Mouse (Mus musculus): ENCODE results near the gene Fgf11. TPM values are rescaled to one million over a fixed set of nuclear protein-coding genes. Genes with fewer than 3 reads are reported as not detected.
A peak's percentile ranks its signal among the peaks of the same experiment; 100 is the strongest.

Gene Fgf11
- total and polyA plus RNA-seq, 3 experiments = 4.2 to 24.9 (median 8.6) TPM

DNA sequence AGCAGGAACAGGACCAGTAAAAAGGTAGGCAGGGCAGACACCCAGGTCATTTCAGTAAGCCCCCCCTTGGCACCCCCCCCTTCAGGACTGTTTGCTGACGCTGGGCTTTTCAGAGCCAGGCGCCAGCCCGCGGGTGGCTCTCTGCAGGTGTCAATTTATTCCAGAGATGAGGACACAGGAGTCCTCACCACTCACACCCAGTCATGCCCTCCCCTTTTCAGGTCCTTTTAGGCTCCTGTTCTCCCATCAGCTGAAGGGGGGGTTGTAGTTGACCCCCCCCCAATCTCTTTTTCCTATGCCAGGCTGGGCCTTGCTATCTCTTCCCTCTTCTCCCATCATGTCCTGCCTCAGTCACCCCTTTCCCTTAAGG is 34.3 kb upstream of the Fgf11 start:
- ATAC-seq (ENCODE audit: extremely low read depth, insufficient number of reproducible peaks, low FRiP score, poor library complexity, severe bottlenecking) (no peak), DNase-seq (ENCODE audit: low spot score) (no peak)
- Histone ChIP-seq H3K4me1 (ENCODE audit: insufficient read depth, low read depth, low read length) (peaks cover 65% of the 10 kb centered on the region), H3K27me3 (ENCODE audit: insufficient read depth, low read length) (peaks cover 48% of the 10 kb centered on the region), H3K4me3 (ENCODE audit: low read depth, low read length) (no peak overlapping the region), H3K36me3 (replicated peaks) (peaks cover 9% of the 10 kb centered on the region), H3K9me3 (replicated peaks) (no peaks in the 10 kb centered on the region)
- TF ChIP-seq POLR2AphosphoS5 (IDR thresholded peaks at IDR 0.05; ENCODE audit: insufficient replicate concordance, low read depth, low read length) (no peak), TAL1 (conservative IDR thresholded peaks at IDR 0.05; ENCODE audit: low read depth, low read length) (no peak), CTCF (IDR thresholded peaks at IDR 0.05; ENCODE audit: low read depth, low read length) (no peak), GATA1 (IDR thresholded peaks at IDR 0.05; ENCODE audit: borderline replicate concordance, low read length) (no peak), GATA2 (IDR thresholded peaks at IDR 0.05; ENCODE audit: borderline replicate concordance, low read depth, low read length) (no peak)

DNA sequence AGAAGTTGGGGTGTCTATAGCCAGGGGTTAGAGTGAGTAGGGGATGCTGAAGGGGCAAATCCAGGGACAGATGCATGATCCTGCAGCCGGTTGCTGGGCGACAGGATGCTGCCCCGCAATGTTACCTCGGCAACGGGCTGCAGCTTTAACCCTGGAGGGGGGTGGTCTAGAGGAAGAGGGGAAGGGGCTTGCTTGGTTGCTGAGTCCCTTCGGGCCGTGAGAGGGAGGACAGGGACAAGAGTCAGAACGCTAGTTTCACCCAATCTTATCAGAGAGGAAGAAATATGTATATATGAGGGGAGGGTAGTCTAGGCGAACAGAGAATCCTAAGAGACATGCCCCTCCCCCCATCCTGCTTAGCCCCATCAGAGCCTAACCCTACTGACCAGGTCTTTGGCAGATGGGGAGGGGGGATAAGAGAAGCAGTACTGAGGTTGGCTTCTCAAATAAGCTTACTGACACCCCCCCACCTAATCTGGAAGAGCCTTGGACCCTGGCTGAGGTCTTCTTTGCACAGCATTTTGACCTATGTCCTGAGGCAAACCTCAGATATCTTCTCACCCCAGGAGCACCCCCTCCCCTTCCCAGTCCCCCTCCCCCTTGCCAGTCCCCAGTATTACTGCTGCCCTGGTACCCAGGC is 33.8 kb upstream of the Fgf11 start:
- TF ChIP-seq GATA2 (IDR thresholded peaks at IDR 0.05; ENCODE audit: borderline replicate concordance, low read depth, low read length) (no peak), TAL1 (conservative IDR thresholded peaks at IDR 0.05; ENCODE audit: low read depth, low read length) (no peak), CTCF (IDR thresholded peaks at IDR 0.05; ENCODE audit: low read depth, low read length) (no peak), POLR2AphosphoS5 (IDR thresholded peaks at IDR 0.05; ENCODE audit: insufficient replicate concordance, low read depth, low read length) (no peak), GATA1 (IDR thresholded peaks at IDR 0.05; ENCODE audit: borderline replicate concordance, low read length) (no peak)
- Histone ChIP-seq H3K4me3 (ENCODE audit: low read depth, low read length) (no peak overlapping the region), H3K36me3 (replicated peaks) (peaks cover 8% of the 10 kb centered on the region), H3K27me3 (ENCODE audit: insufficient read depth, low read length) (peaks cover 50% of the 10 kb centered on the region), H3K9me3 (replicated peaks) (no peaks in the 10 kb centered on the region), H3K4me1 (ENCODE audit: insufficient read depth, low read depth, low read length) (peaks cover 67% of the 10 kb centered on the region)
- ATAC-seq (ENCODE audit: extremely low read depth, insufficient number of reproducible peaks, low FRiP score, poor library complexity, severe bottlenecking) (no peak), DNase-seq (ENCODE audit: low spot score) (no peak)

DNA sequence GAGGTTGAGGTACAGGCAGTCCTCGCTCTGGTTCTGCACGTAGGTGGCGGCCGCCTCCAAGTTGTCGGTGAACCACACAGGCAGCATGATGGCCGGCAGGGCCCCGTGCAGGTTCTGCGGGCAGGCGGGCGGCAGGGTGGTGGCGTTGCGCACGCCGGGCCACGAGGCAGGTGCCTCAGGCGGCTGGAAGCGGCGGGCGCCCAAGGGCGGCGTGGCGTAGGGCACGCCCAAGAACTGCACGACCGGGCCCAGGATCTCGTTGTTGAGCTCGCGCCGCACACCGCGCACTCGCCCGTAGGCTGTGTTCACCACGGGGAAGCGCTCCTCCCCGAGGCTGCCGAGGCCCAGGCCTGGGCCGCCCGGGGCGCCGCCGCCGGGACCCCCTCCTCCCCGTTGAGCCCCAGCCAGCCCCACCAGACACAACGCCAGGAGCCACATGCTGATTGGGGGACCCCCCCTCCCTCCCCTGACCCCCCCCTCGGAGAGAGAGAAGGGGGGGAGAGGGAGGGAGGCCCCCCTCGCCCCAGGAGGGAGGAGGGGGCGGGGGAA is 32.4 kb upstream of the Fgf11 start:
- H3K27me3 ChIP-seq (ENCODE audit: insufficient read depth, low read length) = peaks cover 55% of the 10 kb centered on the region
- TF ChIP-seq CTCF (IDR thresholded peaks at IDR 0.05; ENCODE audit: low read depth, low read length) (no peak), POLR2AphosphoS5 (IDR thresholded peaks at IDR 0.05; ENCODE audit: insufficient replicate concordance, low read depth, low read length) (no peak), GATA1 (IDR thresholded peaks at IDR 0.05; ENCODE audit: borderline replicate concordance, low read length) (no peak), GATA2 (IDR thresholded peaks at IDR 0.05; ENCODE audit: borderline replicate concordance, low read depth, low read length) (no peak), TAL1 (conservative IDR thresholded peaks at IDR 0.05; ENCODE audit: low read depth, low read length) (no peak)

DNA sequence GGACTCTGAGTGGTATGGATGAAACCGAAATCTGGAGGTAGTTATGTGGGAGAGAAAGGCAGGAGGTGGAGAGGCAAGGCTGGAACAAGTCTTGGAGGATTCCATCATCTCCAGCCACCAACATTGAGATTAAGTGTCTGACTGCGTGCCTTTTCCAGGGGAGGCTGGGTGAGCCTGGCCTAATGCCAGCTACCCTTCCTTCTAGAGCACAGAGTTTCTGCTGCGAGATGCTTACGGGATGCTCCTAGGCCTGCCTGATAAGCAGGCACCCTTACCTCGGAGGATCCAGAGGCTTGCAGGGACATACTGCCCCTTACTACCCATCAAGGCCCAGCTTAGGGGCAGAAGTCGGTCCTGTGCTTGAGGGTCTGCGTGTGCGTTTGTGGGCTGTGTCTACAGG is 31.9 kb upstream of the Fgf11 start:
- Histone ChIP-seq H3K27me3 (ENCODE audit: insufficient read depth, low read length) (peaks cover 60% of the 10 kb centered on the region), H3K4me1 (ENCODE audit: insufficient read depth, low read depth, low read length) (peaks cover 54% of the 10 kb centered on the region), H3K9me3 (replicated peaks) (no peaks in the 10 kb centered on the region), H3K36me3 (replicated peaks) (peaks cover 8% of the 10 kb centered on the region), H3K4me3 (ENCODE audit: low read depth, low read length) (peak overlapping the region; percentile 67)
- DNase-seq (ENCODE audit: low spot score) = no peak
- no peak for ATAC-seq (ENCODE audit: extremely low read depth, insufficient number of reproducible peaks, low FRiP score, poor library complexity, severe bottlenecking)
- TF ChIP-seq TAL1 (conservative IDR thresholded peaks at IDR 0.05; ENCODE audit: low read depth, low read length) = no peak
- TF ChIP-seq CTCF (IDR thresholded peaks at IDR 0.05; ENCODE audit: low read depth, low read length) = no peak
- TF ChIP-seq POLR2AphosphoS5 (IDR thresholded peaks at IDR 0.05; ENCODE audit: insufficient replicate concordance, low read depth, low read length) = no peak
- TF ChIP-seq GATA2 (IDR thresholded peaks at IDR 0.05; ENCODE audit: borderline replicate concordance, low read depth, low read length) = no peak
- TF ChIP-seq GATA1 (IDR thresholded peaks at IDR 0.05; ENCODE audit: borderline replicate concordance, low read length) = no peak

More for the DNA sequence above, 32.4 kb upstream of the Fgf11 start:
- H3K36me3 ChIP-seq (replicated peaks) = peaks cover 4% of the 10 kb centered on the region
- no peak for ATAC-seq (ENCODE audit: extremely low read depth, insufficient number of reproducible peaks, low FRiP score, poor library complexity, severe bottlenecking)
- peak overlapping the region; percentile 67 for H3K4me3 ChIP-seq (ENCODE audit: low read depth, low read length)
- DNase-seq (ENCODE audit: low spot score) = no peak
- no peaks in the 10 kb centered on the region for H3K9me3 ChIP-seq (replicated peaks)
- H3K4me1 ChIP-seq (ENCODE audit: insufficient read depth, low read depth, low read length) = peaks cover 57% of the 10 kb centered on the region

DNA sequence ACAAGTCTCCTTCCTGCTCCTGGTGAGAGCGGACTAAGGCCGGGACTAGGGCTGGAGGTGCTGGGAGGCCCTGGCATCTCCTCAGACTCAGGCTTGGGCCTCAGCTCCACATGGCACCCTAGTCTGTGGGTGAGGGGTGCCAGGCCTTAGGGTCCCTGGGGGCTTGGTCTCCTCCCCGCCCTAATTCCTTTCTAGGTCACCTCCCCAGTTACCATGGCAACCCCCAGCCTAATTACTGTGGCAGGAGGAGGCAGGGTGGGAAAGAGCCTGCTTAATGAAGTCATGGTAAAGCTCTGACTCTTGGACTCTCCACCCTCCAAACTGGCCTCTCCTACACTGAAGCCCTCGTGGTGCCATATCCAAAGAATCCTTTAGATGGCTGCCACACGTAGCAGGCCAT is 27.2 kb upstream of the Fgf11 start:
- Histone ChIP-seq H3K36me3 (replicated peaks) (peaks cover 46% of the 10 kb centered on the region), H3K27me3 (ENCODE audit: insufficient read depth, low read length) (peaks cover 59% of the 10 kb centered on the region), H3K4me1 (ENCODE audit: insufficient read depth, low read depth, low read length) (peaks cover 16% of the 10 kb centered on the region), H3K4me3 (ENCODE audit: low read depth, low read length) (no peak overlapping the region), H3K9me3 (replicated peaks) (peaks cover 10% of the 10 kb centered on the region)
- TF ChIP-seq CTCF (IDR thresholded peaks at IDR 0.05; ENCODE audit: low read depth, low read length) = no peak
- no peak for ATAC-seq (ENCODE audit: extremely low read depth, insufficient number of reproducible peaks, low FRiP score, poor library complexity, severe bottlenecking)
- DNase-seq (ENCODE audit: low spot score) = no peak

DNA sequence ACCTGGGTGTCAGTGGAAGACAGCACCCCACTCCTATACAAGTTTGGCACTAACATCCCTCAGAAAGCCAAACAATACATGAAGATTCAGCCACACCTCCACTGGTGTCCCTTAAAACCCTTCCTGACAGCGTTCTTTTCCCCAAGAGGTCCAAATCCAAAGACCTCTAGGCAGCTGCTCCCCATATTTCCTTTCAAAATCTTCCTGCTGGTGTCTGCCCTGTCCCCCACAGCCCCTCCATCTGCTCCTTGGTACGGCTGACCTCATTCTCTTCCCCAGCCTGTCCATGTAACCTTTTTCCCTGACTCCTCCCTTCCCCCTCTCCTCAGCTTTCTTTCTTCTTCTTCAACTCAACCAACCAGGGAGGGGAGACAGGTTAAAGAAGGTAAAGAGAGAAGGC is 21.8 kb upstream of the Fgf11 start:
- Histone ChIP-seq H3K4me1 (ENCODE audit: insufficient read depth, low read depth, low read length) (no peaks in the 10 kb centered on the region; the same call in 1 of the 2 replicates), H3K36me3 (replicated peaks) (peaks cover 37% of the 10 kb centered on the region), H3K4me3 (ENCODE audit: low read depth, low read length) (no peak overlapping the region), H3K9me3 (replicated peaks) (peaks cover 10% of the 10 kb centered on the region), H3K27me3 (ENCODE audit: insufficient read depth, low read length) (peaks cover 49% of the 10 kb centered on the region)
- DNase-seq (ENCODE audit: low spot score) = no peak
- no peak for TF ChIP-seq GATA1 (IDR thresholded peaks at IDR 0.05; ENCODE audit: borderline replicate concordance, low read length)
- TF ChIP-seq POLR2AphosphoS5 (IDR thresholded peaks at IDR 0.05; ENCODE audit: insufficient replicate concordance, low read depth, low read length) = no peak
- TF ChIP-seq GATA2 (IDR thresholded peaks at IDR 0.05; ENCODE audit: borderline replicate concordance, low read depth, low read length) = no peak
- TF ChIP-seq CTCF (IDR thresholded peaks at IDR 0.05; ENCODE audit: low read depth, low read length) = no peak
- TF ChIP-seq TAL1 (conservative IDR thresholded peaks at IDR 0.05; ENCODE audit: low read depth, low read length) = no peak
- no peak for ATAC-seq (ENCODE audit: extremely low read depth, insufficient number of reproducible peaks, low FRiP score, poor library complexity, severe bottlenecking)

Measured in G1E (cell line).